Mouse (Mus musculus): ENCODE measurements around the gene Uqcrq.
"Not testable (repeated sequence)": the region's sequence is repeated elsewhere in the genome, so short reads cannot be mapped to it uniquely, and the experiment has no call there.

Gene Uqcrq

GRCm38 (mm10) chr11:53452396-53452795, 21.8 kb upstream of the Uqcrq start:
- DNase-seq (ENCODE audit: inconsistent ontology term): no peak

GRCm38 (mm10) chr11:53451361-53451760, 20.7 kb upstream of the Uqcrq start:
- DNase-seq (ENCODE audit: inconsistent ontology term): no peak

GRCm38 (mm10) chr11:53450070-53450705, 19.6 kb upstream of the Uqcrq start:
- DNase-seq (ENCODE audit: inconsistent ontology term): no peak

- no peak for DNase-seq (ENCODE audit: inconsistent ontology term)
Measured at GRCm38 (mm10) chr11:53448529-53448928, 17.9 kb upstream of the Uqcrq start.

GRCm38 (mm10) chr11:53447996-53448395, 17.4 kb upstream of the Uqcrq start:
- no peak for DNase-seq (ENCODE audit: inconsistent ontology term)

- no peak for DNase-seq (ENCODE audit: inconsistent ontology term)
Measured at GRCm38 (mm10) chr11:53446183-53446582, 15.6 kb upstream of the Uqcrq start.

- no peak for DNase-seq (ENCODE audit: inconsistent ontology term)
Measured at GRCm38 (mm10) chr11:53445562-53445961, 14.9 kb upstream of the Uqcrq start.

GRCm38 (mm10) chr11:53443861-53444260, 13.2 kb upstream of the Uqcrq start:
- DNase-seq (ENCODE audit: inconsistent ontology term): no peak

GRCm38 (mm10) chr11:53441921-53442320, 11.3 kb upstream of the Uqcrq start:
- no peak for DNase-seq (ENCODE audit: inconsistent ontology term)

GRCm38 (mm10) chr11:53436338-53436737, 5.7 kb upstream of the Uqcrq start:
- DNase-seq (ENCODE audit: inconsistent ontology term): no peak

GRCm38 (mm10) chr11:53435504-53435903, 4.9 kb upstream of the Uqcrq start:
- no peak for DNase-seq (ENCODE audit: inconsistent ontology term)

- no peak for DNase-seq (ENCODE audit: inconsistent ontology term)
Measured at GRCm38 (mm10) chr11:53433057-53433456, 2.4 kb upstream of the Uqcrq start.

- no peak for DNase-seq (ENCODE audit: inconsistent ontology term)
Measured at GRCm38 (mm10) chr11:53431347-53432056, 871 bp upstream of the Uqcrq start.

- DNase-seq (ENCODE audit: inconsistent ontology term): no peak
Measured at GRCm38 (mm10) chr11:53430300-53430669, 346 bp downstream of the Uqcrq start.

- no peak for DNase-seq (ENCODE audit: inconsistent ontology term)
Measured at GRCm38 (mm10) chr11:53429182-53429581, 1.4 kb downstream of the Uqcrq start.

- no peak for DNase-seq (ENCODE audit: inconsistent ontology term)
Measured at GRCm38 (mm10) chr11:53428716-53429057, 1.9 kb downstream of the Uqcrq start.

- DNase-seq (ENCODE audit: inconsistent ontology term): no peak
Measured at GRCm38 (mm10) chr11:53427993-53428715, 2.5 kb downstream of the Uqcrq start.

GRCm38 (mm10) chr11:53426914-53427313, 3.7 kb downstream of the Uqcrq start:
- not testable (repeated sequence) for DNase-seq (ENCODE audit: inconsistent ontology term)

GRCm38 (mm10) chr11:53425711-53426255, 4.8 kb downstream of the Uqcrq start:
- no peak for DNase-seq (ENCODE audit: inconsistent ontology term)

GRCm38 (mm10) chr11:53425251-53425650, 5.4 kb downstream of the Uqcrq start:
- no peak for DNase-seq (ENCODE audit: inconsistent ontology term)

GRCm38 (mm10) chr11:53424826-53425225, 5.8 kb downstream of the Uqcrq start:
- DNase-seq (ENCODE audit: inconsistent ontology term): no peak

- DNase-seq (ENCODE audit: inconsistent ontology term): no peak
Measured at GRCm38 (mm10) chr11:53423036-53423435, 7.6 kb downstream of the Uqcrq start, which contains the start of gene Leap2. TSS of gene Leap2 (minus strand) at chr11:53423170.

- no peak for DNase-seq (ENCODE audit: inconsistent ontology term)
Measured at GRCm38 (mm10) chr11:53418048-53418447, 12.6 kb downstream of the Uqcrq start.
